Mouse (Mus musculus): ENCODE data around the gene Gm12355.

- TF ChIP-seq TCF12 (IDR thresholded peaks at IDR 0.05; ENCODE audit: insufficient read depth, poor library complexity, severe bottlenecking) = no peak
- no peak for TF ChIP-seq POLR2A (IDR thresholded peaks at IDR 0.05; ENCODE audit: insufficient read length, low read depth)
- TF ChIP-seq MYOD1 (IDR thresholded peaks at IDR 0.05; ENCODE audit: control insufficient read depth in 1 of 3, insufficient read length in 2 of 3, low read depth in 2 of 3) = no peak
- TF ChIP-seq MAX (IDR thresholded peaks at IDR 0.05; ENCODE audit: low read depth) = no peak
- TF ChIP-seq MYOG (IDR thresholded peaks at IDR 0.05; ENCODE audit: control insufficient read depth in 1 of 3, insufficient read depth in 1 of 3, insufficient read length in 2 of 3, low read depth in 2 of 3) = no peak
- TF ChIP-seq CEBPB (IDR thresholded peaks at IDR 0.05; ENCODE audit: insufficient read depth, poor library complexity, severe bottlenecking) = no peak
- TF ChIP-seq POLR2AphosphoS2 (IDR thresholded peaks at IDR 0.05; ENCODE audit: insufficient read length, low read depth) = no peak
- no peak for TF ChIP-seq REST (IDR thresholded peaks at IDR 0.05; ENCODE audit: insufficient read depth, insufficient read length)
- no peak for TF ChIP-seq USF1 (IDR thresholded peaks at IDR 0.05; ENCODE audit: low read depth)
- TF ChIP-seq SRF (IDR thresholded peaks at IDR 0.05; ENCODE audit: control insufficient read depth, insufficient read length, low read depth) = no peak
Observed at GRCm38 (mm10) chr11:98628706-98629105, 3.2 kb upstream of the Gm12355 start.
